Mouse (Mus musculus) mouse trophoblast stem cell (cell line): ENCODE measurements around the gene Olfr307.
"Not testable (repeated sequence)": the region's sequence is repeated elsewhere in the genome, so short reads cannot be mapped to it uniquely, and the experiment has no call there.

Source experiments
- in situ Hi-C, 2 experiments: fragments of 300-500 bp; cut with MseI, MboI; formaldehyde crosslinking; loops; 2 replicates in 1 of 2; 3 replicates in 1 of 2; pipeline ENCODE4 v1.15.1; 2025

The Olfr307 gene

GRCm38 (mm10) chr7:86337486-86337885 lies at the start of gene Olfr307:
Gene Olfr307, minus strand, starts transcription at chr7:86337586.
- in situ Hi-C loops: no loop called here

GRCm38 (mm10) chr7:86386558-86386957 lies 49.2 kb upstream of the Olfr307 start, which contains the start of gene Olfr304:
Gene Olfr304, minus strand, starts transcription at chr7:86386658.
- in situ Hi-C loops: no loop called here

GRCm38 (mm10) chr7:86385769-86386168 lies 48.4 kb upstream of the Olfr307 start:
- in situ Hi-C loops: no loop called here

GRCm38 (mm10) chr7:86366828-86367227 lies 29.4 kb upstream of the Olfr307 start, which contains the start of gene Olfr305:
Gene Olfr305, minus strand, starts transcription at chr7:86366928.
- in situ Hi-C loops: no loop called here

- in situ Hi-C loops: not testable (repeated sequence)
These were observed 8.9 kb upstream of the Olfr307 start for GRCm38 (mm10) chr7:86346296-86346695.

- in situ Hi-C loops: no loop called here
These were observed 6.9 kb upstream of the Olfr307 start for GRCm38 (mm10) chr7:86344253-86344652.

- in situ Hi-C loops: no loop called here
These were observed 5.6 kb upstream of the Olfr307 start for GRCm38 (mm10) chr7:86342881-86343565.

GRCm38 (mm10) chr7:86325530-86325929 lies 11.9 kb downstream of the Olfr307 start, which contains the start of gene Olfr308:
Gene Olfr308, minus strand, starts transcription at chr7:86325630.
- in situ Hi-C loops: no loop called here

- in situ Hi-C loops: no loop called here
These were observed 16.1 kb downstream of the Olfr307 start for GRCm38 (mm10) chr7:86321323-86321722.

GRCm38 (mm10) chr7:86313608-86314007 lies 23.8 kb downstream of the Olfr307 start, which contains the start of gene Olfr309:
Gene Olfr309, minus strand, starts transcription at chr7:86313708.
- in situ Hi-C loops: no loop called here
